Mouse (Mus musculus) frontal cortex, postnatal 14 days (tissue): ENCODE measurements around the gene Plxna1.

Experiments used
- DNase-seq, 2 experiments: peaks; one replicate each; pipeline ENCODE4 v3.0.0; 2022; ENCODE audit warnings: low spot score in 2 of 2

Gene Plxna1

DNA sequence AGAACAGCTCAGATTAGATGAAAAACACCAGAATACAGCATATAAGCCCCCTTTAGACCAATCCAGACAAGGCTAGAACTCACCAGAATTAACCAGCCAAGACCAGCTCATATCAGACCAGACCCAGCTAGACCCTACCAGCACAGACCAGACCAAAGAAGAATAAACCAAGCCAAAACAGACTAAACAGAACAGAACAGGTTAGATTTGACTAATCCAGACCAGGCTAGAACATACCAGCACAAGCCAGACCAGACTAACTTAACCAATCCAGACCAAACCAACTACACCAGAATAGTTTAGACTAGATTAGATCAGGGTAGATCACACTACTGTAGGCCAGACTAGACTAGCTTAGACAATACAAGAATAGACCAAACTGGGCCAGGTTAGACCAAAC is 77.3 kb downstream of the Plxna1 start:
- DNase-seq = no peak

DNA sequence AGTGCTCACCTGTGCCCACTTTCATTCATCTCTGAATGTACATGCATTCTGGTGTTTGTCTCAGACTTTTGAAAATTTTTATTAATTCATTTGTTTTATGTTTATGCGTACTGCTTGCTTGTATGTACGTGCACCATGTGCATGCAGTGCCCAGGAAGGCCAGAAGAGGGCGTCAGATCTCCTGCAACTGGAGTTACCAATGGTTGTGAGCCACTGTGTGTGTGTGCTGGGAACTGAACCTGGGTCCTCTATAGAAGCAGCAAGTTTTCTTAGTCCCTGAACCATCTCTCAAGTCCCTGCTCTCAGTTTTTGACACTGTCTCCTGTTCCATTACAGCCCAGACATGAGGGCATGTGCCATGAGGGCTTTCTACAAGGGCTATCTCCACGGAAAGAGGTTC is 79.3 kb downstream of the Plxna1 start:
- DNase-seq = no peak

DNA sequence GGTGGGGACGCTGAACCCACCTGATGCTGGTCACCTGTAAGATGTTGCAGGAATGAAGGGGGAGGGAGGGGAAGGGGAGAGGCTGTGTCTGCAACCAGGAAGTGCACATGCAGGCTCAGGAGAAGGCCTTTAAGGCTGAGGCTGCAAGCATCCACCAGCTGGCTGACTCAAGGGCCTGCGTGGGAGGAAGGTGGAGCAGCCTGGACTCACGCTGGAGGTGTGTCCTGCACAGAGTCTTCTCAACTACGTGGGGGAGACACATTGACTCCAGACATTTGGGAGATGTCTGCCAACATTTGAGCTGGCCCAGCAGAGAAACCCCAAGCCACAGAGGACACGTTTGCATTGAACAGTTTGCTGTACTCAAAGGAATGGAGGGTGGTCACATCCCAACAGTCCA is 79.8 kb downstream of the Plxna1 start:
- no peak for DNase-seq

DNA sequence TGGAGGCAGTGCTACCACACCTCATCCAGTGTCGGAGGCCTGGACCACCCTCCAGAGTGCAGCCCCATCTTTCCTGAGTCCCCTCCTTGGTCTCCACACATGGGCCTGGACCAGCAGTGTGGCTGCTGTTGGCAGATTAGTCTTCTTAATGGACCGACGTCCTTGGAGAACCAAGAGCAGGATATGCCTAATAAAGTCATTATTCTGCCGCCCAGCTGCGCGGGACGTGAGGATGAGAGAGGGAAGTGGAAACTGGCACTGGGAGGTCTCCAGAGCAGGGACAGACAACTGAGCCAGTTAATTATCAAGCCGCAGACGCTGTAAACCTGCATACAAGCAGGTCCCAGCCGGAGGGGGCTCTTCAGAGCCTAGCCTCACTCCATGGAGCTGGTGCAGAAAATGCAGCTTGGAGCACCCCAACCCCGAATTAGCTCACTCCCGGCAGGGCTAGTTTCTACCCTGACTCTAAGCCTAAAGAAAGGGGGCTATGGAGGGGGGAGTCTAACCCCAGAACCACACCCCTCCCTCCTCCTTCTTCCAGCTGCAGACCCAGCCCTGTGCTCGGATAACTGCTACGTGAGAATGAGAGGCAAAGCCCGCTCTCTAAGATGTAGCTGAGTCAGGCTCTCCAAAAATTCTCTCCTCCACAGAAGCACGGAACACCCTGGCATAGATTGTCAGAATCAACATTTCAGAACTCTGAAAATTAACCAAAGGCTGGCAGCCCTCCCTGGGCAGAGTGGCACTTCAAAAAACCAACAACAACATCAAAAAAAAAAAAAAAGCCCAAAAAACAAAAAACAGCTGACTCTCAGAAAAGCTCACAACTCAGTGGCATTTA is 80.7 kb downstream of the Plxna1 start:
- DNase-seq = no peak

DNA sequence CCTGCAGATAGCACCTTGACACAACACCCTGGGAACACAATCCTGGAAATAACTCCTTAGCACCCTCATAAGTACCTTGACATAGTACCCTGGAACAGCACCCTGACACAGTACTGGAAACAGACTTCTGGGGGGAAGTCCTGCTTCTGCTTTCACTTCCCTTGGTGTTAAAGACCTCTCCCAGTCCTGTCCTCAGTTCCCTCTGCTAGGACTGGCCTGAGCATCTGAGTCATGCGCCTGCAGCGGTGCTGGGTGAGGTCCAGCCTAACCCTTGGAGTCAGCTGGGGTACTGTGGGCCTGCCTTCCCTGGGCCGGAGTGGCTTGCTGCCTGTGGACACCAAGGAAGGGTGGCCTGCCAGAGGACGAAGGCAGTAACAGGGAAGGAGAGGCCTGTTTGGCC is 81.9 kb downstream of the Plxna1 start:
- DNase-seq = no peak

DNA sequence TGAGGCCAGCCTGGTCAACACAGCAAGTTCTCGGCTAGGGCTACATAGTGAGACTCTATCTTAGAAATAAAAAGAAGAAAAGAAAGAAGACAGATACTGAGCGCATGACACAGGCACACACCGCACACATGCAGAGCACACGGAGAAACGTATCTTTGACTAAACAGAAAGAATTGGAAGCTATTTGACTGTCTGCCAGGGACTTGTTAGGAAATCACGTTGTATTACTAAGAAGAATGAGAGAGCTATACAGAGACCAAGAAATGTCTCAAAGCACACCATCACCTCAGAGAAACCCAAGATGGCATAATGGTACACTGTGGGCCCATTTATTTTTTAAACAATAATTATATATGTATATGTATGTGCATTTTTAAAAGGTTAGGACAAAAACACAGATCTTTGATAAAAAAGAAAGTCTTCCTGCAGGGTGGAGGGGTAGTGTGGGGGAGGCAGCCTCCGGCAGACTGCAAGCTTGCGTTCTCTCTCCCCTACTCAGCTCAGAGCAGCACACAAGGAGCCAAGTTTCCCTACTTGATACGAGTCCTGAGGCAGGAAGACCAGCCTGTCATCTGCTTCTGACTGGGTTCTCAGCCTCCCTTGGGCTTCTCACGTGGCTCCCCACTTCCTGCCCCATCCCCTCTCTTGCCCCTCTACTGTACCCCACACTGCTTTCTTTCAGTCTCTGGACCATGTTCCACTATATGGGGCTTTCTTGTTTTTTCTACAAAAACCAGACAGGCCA is 90.5 kb downstream of the Plxna1 start:
- DNase-seq = no peak

DNA sequence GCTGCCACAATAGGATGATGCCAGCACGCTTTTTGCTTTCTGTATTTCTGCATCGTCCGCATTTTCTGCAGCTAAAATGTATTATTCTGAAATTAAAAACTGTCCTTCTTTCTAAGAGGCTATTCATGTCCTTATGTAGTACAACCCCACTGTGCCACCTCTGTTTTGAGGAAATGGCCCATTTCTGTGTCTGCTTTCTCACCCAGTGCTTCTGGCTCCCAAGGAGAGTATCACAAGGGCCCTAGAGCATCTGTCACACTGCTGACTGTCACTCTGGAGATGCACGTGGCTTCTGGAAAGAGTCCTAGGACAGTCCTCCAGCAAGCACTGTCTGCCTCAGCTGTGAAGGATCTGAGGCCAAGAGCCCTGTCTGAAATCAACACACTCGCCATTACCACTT is 95.2 kb downstream of the Plxna1 start:
- DNase-seq = no peak
